In the genomic region with DNA sequence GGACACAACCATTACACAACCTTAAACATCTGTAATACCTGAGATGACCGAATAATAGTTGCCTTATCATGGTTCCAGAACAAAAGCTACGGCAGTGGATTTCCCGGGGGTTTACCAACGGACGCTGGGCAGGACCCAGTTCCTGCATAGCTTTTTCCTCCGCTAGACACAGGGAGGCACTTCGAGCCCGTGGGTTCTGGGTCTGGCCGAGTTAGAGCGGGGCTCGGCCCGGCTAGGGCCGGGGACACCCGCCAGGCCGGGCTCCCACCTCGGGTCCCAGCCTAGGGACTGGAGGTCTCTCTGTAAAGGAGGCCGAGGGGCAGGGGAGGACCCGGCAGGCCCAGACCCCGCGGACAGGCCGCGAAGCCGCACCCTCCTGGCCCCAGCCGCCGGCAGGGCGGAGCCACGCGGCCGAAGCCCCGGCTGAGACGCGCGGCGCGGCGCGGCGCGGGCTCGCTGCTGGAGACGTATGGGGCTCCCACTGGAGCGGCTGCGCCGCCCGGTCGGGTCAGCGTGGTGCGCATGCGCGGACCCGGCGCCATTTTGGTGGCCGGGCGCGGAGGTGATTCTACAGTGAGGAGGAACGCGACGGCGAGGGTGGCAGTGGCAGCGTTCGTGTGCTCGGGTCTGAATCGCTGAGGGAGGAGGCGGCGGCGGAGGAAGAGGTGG, we compare ENCODE assay signal across 8 mouse cellular contexts. TPM values are rescaled to one million over a fixed set of nuclear protein-coding genes. Genes with fewer than 3 reads are reported as not detected.
DNase-seq lines count a peak whose midpoint lies in the region; ATAC-seq lines count a peak whose summit lies in the region.

A gene (minus strand): TSS at position 434 of the 669 bp plus-strand sequence.
A gene (plus strand): TSS at position 483 of the 669 bp plus-strand sequence.

- no peaks in the 10 kb centered on the region for H3K36me3 ChIP-seq in hindbrain, embryonic 16.5 days (ENCODE audit: control insufficient read depth, insufficient read depth, low read length)
- no peaks in the 10 kb centered on the region for H3K36me3 ChIP-seq in macrophage (ENCODE audit: inconsistent target)

- H3K9ac ChIP-seq in hindbrain, embryonic 16.5 days (ENCODE audit: low read depth, low read length), result peak within 1 kb of the TSS; percentile 98

- peak; percentile 96 for ATAC-seq in hindbrain, embryonic 16.5 days

- H3K27ac ChIP-seq in hindbrain, embryonic 16.5 days (ENCODE audit: low read depth, low read length), result peak within 1 kb of the TSS; percentile 98
- peak within 1 kb of the TSS; percentile 77 for H3K27ac ChIP-seq in macrophage

- H3K9me3 ChIP-seq in hindbrain, embryonic 16.5 days (ENCODE audit: control insufficient read depth, low read length), result no peaks in the 10 kb centered on the region

- peaks cover 10% of the 10 kb centered on the region for H3K4me1 ChIP-seq in hindbrain, embryonic 16.5 days (ENCODE audit: control insufficient read depth, insufficient read depth, low read depth, low read length)

- WGBS in hindbrain, embryonic 16.5 days, result under 1% methylated on average over 62 of the region's 66 CpGs
- WGBS in macrophage (ENCODE audit: missing documents), result under 1% methylated on average over 65 of the region's 66 CpGs

- DNase-seq in T-cell, adult 2 months (ENCODE audit: low spot score), result peak; percentile 93
- peak; percentile 94 to 95 for DNase-seq in cerebellum, postnatal 36 days
- peak; percentile 90 for DNase-seq in gastrocnemius, adult 18-20 months (ENCODE audit: low spot score)
- DNase-seq in left cerebral cortex, adult 18-20 months (ENCODE audit: low spot score in 2 of 2), result peak; percentile 91 to 95
- DNase-seq in right cerebral cortex, adult 18-20 months, result peak; percentile 95
- peak; percentile 76 for DNase-seq in urinary bladder, postnatal 10 days (ENCODE audit: low spot score)

- H3K79me2 ChIP-seq in macrophage (ENCODE audit: inconsistent target), result peaks cover 42% of the 10 kb centered on the region

- peak within 1 kb of the TSS; percentile 73 for H3K4me2 ChIP-seq in hindbrain, embryonic 16.5 days (ENCODE audit: low read length)

- H3K4me3 ChIP-seq in hindbrain, embryonic 16.5 days (ENCODE audit: low read length), result peak within 1 kb of the TSS; percentile 86
- H3K4me3 ChIP-seq in macrophage (ENCODE audit: inconsistent target), result peak within 1 kb of the TSS; percentile 89

- H3K27me3 ChIP-seq in hindbrain, embryonic 16.5 days (replicated peaks; ENCODE audit: control insufficient read depth, insufficient read depth, low read length), result no peaks in the 10 kb centered on the region

RNA-seq across cellular contexts. Expression of the first gene that starts in this region (rescaled TPM):
- total RNA-seq in gastrocnemius, adult 18-20 months (2021), result 10 to 100 TPM; 29.6 to 39.0 TPM
- polyA plus RNA-seq in hindbrain, embryonic 16.5 days (2015; fragmentation: Nextera tagmentation; extraction: Ambion mirVana), result 197 and 207 TPM in 2 replicates
- total RNA-seq in left cerebral cortex, adult 18-20 months (2021), result 100 to 1,000 TPM; 158 to 178 TPM
- 100 to 1,000 TPM in 14 of 26 experiments, 10 to 100 TPM in 12; 23.7 to 222 (median 108) TPM for total RNA-seq in macrophage (2018; cell fraction: chromatin; rRNA removed)
- 100 to 1,000 TPM in 14 of 26 experiments, 10 to 100 TPM in 12; 75.4 to 160 (median 114) TPM for total RNA-seq in macrophage (2018; cell fraction: cytosol; rRNA removed)
- 100 to 1,000 TPM in 7 of 26 experiments, 10 to 100 TPM in 19; 32.5 to 170 (median 71.8) TPM for total RNA-seq in macrophage (2018; cell fraction: nucleus; rRNA removed)
- polyA plus RNA-seq in macrophage (2018), result 67.2 to 135 TPM (median 99.0 TPM) in 3 replicates

RNA-seq across cellular contexts. Expression of the second gene that starts in this region (rescaled TPM):
- 10 to 100 TPM; 61.4 to 72.0 TPM for total RNA-seq in gastrocnemius, adult 18-20 months (2021)
- 183 and 199 TPM in 2 replicates for polyA plus RNA-seq in hindbrain, embryonic 16.5 days (2015; fragmentation: Nextera tagmentation; extraction: Ambion mirVana)
- total RNA-seq in left cerebral cortex, adult 18-20 months (2021), result 100 to 1,000 TPM; 117 to 123 TPM
- total RNA-seq in macrophage (2018; cell fraction: chromatin; rRNA removed), result 100 to 1,000 TPM in 10 of 26 experiments, 10 to 100 TPM in 16; 50.2 to 130 (median 94.1) TPM
- 10 to 100 TPM; 54.8 to 96.7 (median 73.7) TPM for total RNA-seq in macrophage (2018; cell fraction: cytosol; rRNA removed)
- 100 to 1,000 TPM in 1 of 26 experiments, 10 to 100 TPM in 25; 41.4 to 104 (median 62.3) TPM for total RNA-seq in macrophage (2018; cell fraction: nucleus; rRNA removed)
- polyA plus RNA-seq in macrophage (2018), result 76.8 to 156 TPM (median 106 TPM) in 3 replicates

Comparison
In these comparisons a context has a peak if more than half of its experiments do, and no peak if none do; other contexts are left out.
1. Peak in every context shown above with its lines: DNase-seq, ATAC-seq, H3K4me3 ChIP-seq and H3K27ac ChIP-seq.